Mouse (Mus musculus) layer of hippocampus, adult 18-20 months (tissue): ENCODE measurements at regions not wholly inside any gene's neighbourhood (a gene's known extent, or its start where the extent isn't known, plus 50 kb on each side); places are given as distances from the start of the nearest gene placed in this dataset.

ENCODE experiments used
- DNase-seq, 2 experiments: peaks; one replicate each; pipeline ENCODE4 v3.0.0; 2022; ENCODE audit warnings: low spot score in 2 of 2

DNA sequence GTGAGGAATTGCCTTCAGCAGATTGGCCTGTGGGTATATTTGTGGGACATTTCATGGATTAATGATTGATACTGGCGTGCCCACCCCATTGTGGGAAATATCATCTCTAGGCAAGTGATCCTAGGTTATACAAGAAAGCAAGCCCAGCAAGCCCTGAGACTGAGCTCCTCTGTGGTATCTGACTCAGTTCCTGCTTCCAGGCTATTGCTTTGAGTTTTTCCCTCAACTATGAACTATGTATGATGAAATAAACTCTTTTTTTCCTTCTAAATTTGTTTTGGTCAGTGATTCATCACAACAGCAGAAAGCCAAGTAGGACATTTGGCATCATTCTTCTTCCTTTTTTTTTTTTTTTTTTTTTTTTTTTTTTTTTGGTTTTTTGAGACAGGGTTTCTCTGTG, 119.8 kb downstream of the Tbr1 start:
- DNase-seq = no peak

DNA sequence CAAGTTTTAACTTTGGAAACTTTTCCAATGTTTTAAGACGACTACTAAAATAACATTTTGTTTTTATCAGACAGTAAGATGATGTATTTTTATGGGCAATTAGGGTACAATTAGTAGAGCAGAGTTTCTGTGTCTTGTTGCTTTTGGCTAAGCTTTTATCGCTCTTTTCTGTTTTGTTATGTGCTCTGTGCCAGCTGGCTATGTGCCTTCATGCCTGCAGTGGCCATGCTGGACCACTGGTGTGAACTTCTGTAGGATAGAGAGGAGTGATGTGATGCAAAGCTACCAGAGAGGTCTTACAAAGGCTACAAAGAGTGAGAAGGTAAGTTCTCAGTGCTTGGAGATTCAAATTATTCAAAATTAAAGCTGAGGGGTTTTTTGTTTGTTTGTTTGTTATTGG, 108.0 kb upstream of the Slc4a10 start:
- no peak for DNase-seq

DNA sequence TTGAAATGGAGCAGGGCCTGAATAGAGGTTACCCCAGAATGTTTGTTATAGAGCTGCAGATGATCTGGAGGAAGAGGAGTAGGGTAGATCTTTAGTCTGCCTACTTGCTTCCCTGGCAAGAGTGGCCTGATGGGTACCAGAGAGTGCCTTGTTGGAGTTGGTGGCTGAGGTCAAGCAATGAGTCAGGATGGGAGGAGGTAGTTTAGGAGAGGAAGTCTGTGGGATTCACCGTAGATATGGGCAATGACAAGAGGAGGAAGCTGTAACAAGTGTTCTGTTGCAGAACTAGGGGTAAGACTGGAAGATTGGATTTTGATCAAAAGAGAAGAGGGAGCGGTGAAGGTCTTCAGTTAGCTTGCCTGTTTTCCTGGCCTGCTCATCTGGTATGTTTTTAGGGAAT, 80.3 kb upstream of the Slc4a10 start:
- no peak for DNase-seq

DNA sequence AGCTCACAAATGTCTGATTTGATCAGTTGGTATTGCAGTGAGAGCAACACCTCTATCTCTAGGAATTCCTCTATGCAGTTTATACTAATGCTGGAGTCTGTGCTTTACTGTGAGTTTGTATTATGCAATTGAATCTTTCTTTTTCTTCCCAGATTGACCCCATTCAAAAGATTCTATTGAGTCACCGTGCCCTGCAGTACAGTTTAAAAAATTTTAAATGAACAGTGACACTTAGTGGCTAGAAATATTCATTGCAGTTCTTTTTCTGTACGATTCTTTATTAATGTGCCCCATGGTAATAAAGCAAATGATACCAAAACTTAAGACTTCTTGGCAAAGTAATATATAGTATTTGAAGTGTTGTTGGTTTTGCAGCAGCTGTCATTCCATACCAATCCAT, 78.5 kb upstream of the Slc4a10 start:
- peak in 1 of 2 experiments; percentile 47 for DNase-seq

DNA sequence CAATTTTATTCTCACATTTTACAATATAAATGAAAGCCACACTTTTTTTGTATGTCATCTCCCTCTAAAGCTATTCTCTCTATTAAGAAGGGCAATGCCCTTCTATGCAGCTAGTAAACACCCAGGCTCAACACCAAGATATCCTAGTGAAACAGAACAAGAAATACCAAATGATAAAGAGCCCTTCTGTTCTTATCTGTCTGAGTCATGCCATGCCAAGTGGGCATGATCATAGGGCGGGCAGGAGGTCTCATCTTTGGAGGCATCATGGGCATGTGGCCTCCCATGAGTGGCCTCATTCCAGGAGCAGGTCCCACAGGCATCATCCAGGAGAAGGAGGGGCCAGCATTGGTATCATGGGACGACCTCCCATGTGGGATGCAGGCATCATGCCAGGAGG, 76.2 kb upstream of the Slc4a10 start:
- DNase-seq = no peak

DNA sequence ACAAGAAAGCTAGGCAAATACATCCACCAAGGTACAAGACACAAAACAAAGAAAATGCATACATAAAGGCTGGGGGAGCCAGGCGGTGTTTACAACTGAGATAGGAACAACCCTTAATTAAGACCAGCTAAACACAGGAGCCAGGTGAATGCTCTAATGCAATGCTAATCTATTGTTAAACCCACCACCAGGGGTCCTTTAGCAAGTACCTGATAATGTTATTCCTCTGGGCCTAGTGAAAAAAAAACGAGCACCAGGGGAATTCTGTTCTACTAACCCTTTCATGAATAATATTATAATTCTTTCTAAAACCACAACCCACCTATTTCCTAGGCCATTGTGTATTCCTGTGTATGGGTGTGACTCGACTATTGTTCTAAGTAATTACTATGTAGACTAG, 61.5 kb upstream of the Slc4a10 start:
- no peak for DNase-seq

DNA sequence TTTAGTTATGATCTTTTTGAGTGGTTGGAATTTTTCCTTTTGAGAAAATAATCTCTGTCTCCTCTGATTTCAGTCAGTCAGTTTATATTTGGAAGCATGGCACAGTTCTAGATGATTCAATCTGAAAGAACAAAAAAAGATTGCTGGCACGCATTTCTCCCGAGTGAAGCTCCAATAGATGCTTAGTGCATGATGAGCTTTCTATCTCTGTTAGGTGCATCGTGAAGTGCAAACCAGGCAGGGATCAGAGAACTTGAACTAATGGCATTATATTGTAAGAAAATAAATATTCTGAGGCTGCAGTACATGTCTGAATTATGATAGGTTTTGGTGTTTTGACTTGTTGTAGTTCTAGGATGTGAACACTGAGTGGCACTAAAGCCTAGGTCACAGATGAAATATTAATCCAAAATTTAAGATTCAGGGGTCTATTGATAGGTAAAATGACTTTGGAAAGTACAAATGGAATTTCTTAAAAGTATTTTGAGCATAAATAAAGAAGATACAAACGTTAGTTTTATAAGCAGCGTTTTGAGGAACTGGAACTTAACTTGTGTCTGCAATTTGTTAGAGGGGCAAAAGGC, 59.2 kb upstream of the Slc4a10 start:
- peak; percentile 5 to 57 for DNase-seq
